Mouse (Mus musculus) erythroid progenitor cell, adult 5-6 weeks (primary cell): Measurements from ENCODE around the gene Krt4. TPM values are rescaled to one million over a fixed set of nuclear protein-coding genes. Genes with fewer than 3 reads are reported as not detected.

Experiments
- ATAC-seq: replicated peaks from 2 replicates; pipeline ENCODE4 v1.8.0; 2016; ENCODE audit warnings: moderate number of reproducible peaks, mild to moderate bottlenecking, moderate TSS enrichment, inconsistent platforms; ENCODE audit not compliant: poor library complexity, low FRiP score, severe bottlenecking
- total RNA-seq, 2 experiments: library from RNA; stranded (forward) in 1 of 2; stranded (reverse) in 1 of 2; fragments of 150-400 nt in 1 of 2; fragments of 186-747, 209-891 nt in 1 of 2; gene quantifications; 2 replicates each; pipeline versions ENCODE4 v1.2.3 to v1.2.4; 2015 to 2017; ENCODE audit warnings: low replicate concordance in 2 of 2

Gene Krt4
- total RNA-seq (2015; ENCODE audit: low replicate concordance) (not detected in 2 replicates), total RNA-seq (2017; ENCODE audit: low replicate concordance) (not detected in 2 replicates)

DNA sequence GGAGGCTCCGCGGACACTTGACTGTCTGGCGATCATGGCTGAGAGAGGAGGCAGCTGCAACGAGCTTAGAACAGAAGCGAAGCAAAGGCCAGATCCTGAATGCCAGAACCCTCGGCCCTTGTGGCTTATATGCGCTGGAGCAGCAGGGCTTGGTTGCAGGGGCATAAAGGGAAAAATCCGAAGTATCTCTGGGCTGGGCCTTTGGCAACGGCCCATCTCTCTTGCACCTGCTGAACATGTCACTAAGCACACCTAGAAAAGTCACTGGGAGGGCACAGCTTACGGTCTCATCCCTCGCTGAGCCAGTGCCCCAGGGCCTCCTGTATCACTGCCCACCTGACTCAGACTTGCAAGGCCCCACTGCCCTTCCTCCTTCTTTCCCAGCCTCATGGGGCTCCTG, at the start of gene Krt4:
Krt4 (minus strand) TSS at position 101 of the 400 bp plus-strand sequence.
- no peak for ATAC-seq

DNA sequence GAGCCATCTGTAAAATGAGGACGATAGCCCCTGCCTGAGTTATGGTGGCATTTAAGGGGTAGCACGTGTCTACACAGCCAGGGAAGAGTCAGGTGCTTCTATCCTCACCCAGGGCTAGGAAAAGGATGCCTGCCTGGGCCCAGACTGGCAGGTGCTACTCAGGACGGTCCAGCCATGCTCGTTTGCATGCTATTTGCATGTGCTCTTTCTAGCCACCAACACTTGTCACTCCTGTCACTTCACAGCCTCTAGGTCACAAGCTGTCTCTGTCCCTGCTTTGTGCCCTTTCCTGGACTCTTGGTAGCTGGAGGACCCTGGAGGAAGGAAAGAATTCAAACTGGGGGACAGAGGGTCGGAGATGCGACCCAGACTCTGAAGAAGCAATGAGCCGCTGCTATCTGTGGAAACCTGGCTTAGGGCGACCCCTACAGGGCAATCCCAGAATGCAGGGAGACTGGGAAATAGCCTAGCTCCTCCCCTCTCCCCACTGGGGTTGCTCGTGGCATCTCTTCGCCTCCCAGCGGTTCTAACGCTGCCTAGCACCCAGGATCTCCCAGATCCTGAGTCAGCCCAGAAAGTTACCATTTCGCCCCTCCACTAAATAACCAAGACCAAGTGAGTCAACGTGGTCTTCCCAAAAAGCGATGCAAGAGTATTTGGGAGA, 49.0 kb upstream of the Krt4 start:
- ATAC-seq: peak; percentile 63

GRCm38 (mm10) chr15:101970536-101970935, 46.0 kb upstream of the Krt4 start:
- ATAC-seq: no peak

DNA sequence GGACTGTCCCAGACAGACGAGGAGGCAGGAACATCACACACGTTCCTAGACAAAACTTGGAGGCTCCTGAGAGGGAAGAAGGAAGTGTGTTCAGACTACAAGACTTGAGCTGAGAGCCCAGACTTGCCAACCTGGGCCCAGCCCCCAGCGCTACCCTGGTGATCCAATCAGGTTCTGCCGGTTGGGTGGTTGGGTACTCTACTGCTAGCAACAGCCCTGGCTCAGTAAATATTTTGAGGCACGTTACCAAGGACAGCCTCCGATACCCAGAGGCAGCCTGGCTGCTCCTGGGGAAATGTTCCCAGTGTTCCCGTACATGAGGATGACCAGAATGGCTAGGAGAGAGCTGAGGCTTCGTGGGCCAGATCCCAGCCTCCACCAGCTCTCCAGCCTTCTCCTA, 42.3 kb upstream of the Krt4 start:
- no peak for ATAC-seq

DNA sequence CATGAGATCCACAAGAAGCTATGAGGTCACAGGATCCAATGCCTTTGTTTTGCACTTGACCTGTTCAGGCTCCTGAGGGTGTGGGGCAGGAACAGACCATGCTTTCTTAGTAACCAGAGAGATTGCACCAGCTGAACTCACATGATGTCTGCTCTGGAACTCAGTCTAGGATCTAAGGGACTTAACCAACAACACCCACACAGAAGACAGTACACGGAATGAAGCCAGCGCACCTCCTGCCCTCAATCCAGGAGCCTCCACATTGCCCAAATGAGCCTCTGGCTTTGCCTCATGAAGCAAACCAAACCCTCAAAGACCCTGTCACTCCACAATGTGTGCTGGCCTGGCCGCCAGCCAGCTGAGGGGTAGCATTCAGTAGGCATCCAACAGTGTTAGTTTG, 34.4 kb upstream of the Krt4 start:
- no peak for ATAC-seq

GRCm38 (mm10) chr15:101954187-101954586, 29.7 kb upstream of the Krt4 start, which contains the start of gene Krt78:
TSS of gene Krt78 (minus strand) at chr15:101954287.
- ATAC-seq: no peak

GRCm38 (mm10) chr15:101952733-101953474, 28.4 kb upstream of the Krt4 start:
- ATAC-seq: no peak

GRCm38 (mm10) chr15:101945430-101945829, 20.9 kb upstream of the Krt4 start:
- ATAC-seq: 0 out of 2 replicates have a peak, but pooled peaks have one; percentile 25

DNA sequence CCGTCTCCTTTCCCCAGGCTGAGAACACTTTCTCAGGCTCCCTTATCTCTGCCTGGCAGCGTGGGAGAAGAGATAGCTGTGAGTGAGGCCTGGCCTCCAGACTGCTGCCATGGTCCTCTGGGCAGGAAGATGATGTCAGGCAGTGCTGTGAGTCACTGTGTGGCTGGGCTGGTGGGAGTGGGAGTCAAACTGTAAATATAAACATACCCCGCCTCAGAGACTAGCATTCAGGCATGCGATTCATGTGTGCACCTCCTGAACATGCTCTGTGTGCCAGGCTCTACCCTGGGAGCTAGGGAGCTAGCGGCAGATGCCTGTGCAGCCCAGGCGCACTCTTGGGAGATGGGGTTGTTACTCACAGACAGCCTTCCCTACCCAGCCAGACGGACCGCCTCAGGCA, 17.4 kb upstream of the Krt4 start:
- no peak for ATAC-seq

- ATAC-seq: no peak
Measured at GRCm38 (mm10) chr15:101940274-101940829, 15.8 kb upstream of the Krt4 start, which contains the start of gene Krt79. TSS of gene Krt79 (minus strand) at chr15:101940324.

- no peak for ATAC-seq
Measured at GRCm38 (mm10) chr15:101938600-101939308, 14.2 kb upstream of the Krt4 start.

GRCm38 (mm10) chr15:101933024-101933423, 8.5 kb upstream of the Krt4 start:
- ATAC-seq: no peak

DNA sequence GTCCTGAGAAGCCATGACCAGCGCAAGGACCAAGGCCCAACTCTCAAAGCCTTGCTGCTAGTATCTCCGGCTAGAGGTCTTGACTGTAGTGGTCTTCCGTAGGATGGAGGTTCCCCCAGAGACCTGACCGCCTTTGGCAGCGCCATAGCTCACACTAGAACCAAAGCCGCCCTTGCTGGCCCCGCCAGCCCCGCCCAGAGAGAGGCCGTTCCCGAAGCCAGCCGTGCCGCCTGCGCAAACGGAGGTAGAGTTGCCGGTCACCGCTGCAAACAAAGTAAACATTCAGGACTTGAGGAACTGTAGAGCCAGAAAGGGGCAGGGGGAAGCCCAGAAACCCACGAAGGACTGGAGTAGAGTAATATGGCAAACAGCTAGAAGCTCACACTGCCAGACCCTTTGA, 5.1 kb upstream of the Krt4 start:
- no peak for ATAC-seq

GRCm38 (mm10) chr15:101929087-101929486, 4.6 kb upstream of the Krt4 start:
- ATAC-seq: no peak

GRCm38 (mm10) chr15:101927340-101928080, 3.0 kb upstream of the Krt4 start:
- no peak for ATAC-seq

- no peak for ATAC-seq
Measured at GRCm38 (mm10) chr15:101925041-101925440, 506 bp upstream of the Krt4 start.

GRCm38 (mm10) chr15:101922296-101922695, 2.2 kb downstream of the Krt4 start:
- ATAC-seq: no peak

- no peak for ATAC-seq
Measured at GRCm38 (mm10) chr15:101916072-101916471, 8.5 kb downstream of the Krt4 start.

GRCm38 (mm10) chr15:101904849-101905248, 19.7 kb downstream of the Krt4 start:
- no peak for ATAC-seq
